Mouse (Mus musculus) embryo, embryonic 11.5 days (tissue): ENCODE measurements at regions not wholly inside any gene's neighbourhood (a gene's known extent, or its start where the extent isn't known, plus 50 kb on each side); places are given as distances from the start of the nearest gene placed in this dataset.

Experiments
- DNase-seq: peaks from one replicate; pipeline ENCODE4 v3.0.0-alpha.2; 2012; ENCODE audit warnings: low read depth, low spot score

DNA sequence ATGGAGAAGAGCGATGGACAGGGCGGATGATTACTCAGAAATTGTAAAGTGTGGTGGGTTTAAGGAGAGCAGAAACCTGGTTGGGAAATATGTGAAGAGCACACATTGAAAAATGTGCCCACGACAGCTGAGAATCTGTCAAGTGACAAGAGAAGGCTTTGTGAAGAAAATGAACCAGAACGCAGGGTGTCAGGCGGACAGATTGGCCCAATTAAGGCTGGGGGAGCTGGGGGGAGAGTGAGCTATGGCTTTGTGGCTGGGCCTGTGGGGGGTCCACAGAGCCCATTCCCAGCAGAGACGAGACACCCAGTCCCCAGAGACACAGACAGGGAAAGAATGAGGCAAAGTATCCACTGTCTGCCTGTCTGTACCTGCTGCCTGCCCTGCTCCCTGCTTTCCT, 153.3 kb downstream of the Shq1 start:
- DNase-seq = no peak

DNA sequence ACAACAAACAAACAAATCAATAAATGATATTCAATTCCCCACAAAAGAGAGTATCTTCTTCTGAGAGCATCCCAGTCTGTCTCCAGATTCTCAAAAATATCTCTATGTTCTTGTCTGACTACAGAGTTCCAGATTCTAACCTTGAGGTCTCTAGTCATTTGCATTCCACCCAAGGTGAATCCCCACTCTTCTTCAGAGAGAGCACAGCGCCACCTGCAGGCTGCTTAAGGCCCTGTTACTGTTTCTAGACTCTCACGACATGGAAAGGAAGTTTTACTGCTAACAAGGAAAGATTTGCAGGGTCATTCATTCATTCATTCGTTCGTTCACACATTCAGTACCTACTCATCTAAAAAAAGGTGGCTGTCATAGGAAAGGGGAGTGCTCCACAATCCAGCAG, 158.3 kb downstream of the Shq1 start:
- DNase-seq = no peak

DNA sequence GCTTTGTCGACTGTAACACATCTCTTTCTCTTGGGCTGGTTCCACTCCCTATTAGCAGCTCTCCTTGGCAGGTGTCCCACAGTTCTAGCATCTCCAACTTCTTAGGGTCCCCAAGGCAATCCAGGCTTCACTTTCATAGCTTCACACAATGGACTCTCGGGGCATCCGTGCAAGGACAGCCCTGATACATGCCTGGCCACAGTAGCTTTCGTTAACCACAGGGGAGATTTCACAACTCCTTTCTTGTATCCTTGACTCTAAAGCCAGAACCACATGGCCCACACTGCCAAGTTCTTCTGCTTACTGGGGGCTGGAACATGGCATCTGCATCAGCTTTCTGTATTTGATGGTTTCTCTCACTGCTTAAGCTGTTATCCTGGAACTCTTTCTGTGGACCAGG, 160.3 kb downstream of the Shq1 start:
- no peak for DNase-seq

- no peak for DNase-seq
Measured at GRCm38 (mm10) chr6:100505506-100506247, 165.3 kb downstream of the Shq1 start.

DNA sequence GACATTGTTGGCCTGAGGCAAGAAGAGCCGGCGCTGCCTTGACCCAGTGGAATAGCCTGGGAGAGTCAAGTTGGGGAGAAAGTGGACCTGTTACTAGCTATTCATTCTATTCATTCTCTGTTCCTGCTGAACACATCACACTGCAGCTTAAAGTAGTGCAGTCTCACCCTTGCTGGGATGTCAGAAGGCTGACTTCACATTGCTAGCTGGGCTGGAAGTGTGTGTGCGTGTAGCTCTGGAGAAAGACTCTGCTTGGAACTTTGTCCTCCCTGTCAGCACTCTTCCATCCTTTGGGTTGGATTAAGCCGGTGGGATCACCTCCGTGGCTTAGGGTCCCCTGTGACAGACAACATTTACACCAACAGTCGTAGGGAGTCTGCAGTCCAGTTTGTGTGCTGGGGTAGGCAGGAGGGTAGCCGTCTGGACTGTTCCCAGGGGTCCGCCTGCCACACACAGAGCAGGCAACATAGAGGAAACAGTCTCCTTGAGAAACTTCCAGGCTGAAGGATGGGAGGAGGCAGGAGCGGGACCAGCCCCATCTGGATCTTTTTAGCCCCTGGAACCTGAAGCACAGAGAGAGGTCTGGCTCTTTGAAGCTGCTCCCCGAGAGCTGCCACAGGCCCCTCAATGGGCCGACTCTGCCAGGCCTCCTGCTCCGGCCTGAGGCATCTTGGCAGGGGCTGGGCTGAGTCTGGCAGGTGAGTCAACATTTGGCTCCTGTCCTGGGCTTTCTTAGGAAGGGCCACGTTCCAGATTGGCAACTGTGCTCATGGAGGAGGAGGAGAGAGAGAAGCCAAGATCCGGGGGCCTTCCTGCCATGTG, 167.8 kb downstream of the Shq1 start:
- DNase-seq = no peak

DNA sequence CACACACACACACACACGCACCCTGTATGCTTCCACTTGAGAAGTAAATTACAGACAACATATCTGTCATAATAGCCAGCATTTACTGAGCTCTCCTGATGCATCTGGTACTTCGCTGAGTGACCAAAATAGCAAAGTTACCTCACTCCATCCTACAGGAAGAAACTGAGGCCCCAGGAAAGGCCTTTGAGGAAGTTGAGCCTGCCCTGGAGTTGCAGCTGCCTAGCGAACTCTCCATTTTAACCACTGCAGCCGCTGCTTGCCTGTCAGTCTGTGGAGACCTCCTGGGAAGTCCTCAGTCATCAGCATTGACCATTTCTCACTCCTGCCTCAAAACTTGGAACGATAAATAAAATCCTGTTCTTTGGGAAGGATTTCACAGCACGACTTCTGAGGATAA, 168.8 kb downstream of the Shq1 start:
- DNase-seq = no peak

- no peak for DNase-seq
Measured at GRCm38 (mm10) chr6:100500741-100501140, 170.2 kb downstream of the Shq1 start.

GRCm38 (mm10) chr6:100500060-100500459, 170.9 kb downstream of the Shq1 start:
- DNase-seq = no peak

- no peak for DNase-seq
Measured at GRCm38 (mm10) chr6:100498861-100499271, 172.1 kb downstream of the Shq1 start.

GRCm38 (mm10) chr6:100498126-100498525, 172.8 kb downstream of the Shq1 start:
- no peak for DNase-seq

- no peak for DNase-seq
Measured at GRCm38 (mm10) chr6:100496135-100496534, 174.8 kb downstream of the Shq1 start.

DNA sequence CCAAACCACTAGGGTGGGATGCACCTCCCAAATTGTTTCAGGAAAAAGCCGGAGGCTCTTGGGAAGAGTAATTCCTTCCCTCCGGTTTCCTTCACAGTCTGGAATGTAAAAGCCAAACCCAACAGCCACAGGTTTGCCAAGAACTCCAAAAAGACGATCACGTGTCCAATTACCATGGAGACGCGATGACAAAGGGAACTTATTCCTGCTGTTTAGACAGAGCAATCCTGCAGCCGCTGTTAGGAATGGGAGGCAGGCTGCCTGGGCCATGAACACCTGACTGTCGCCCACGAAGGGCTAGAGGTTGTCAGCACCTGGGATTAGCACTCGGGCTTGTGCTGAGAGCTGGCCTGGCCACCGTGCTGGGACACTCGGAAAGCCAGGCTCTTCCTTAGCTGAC, 175.8 kb downstream of the Shq1 start:
- DNase-seq = no peak

- DNase-seq = no peak
Measured at GRCm38 (mm10) chr6:100493558-100493957, 177.4 kb downstream of the Shq1 start.

GRCm38 (mm10) chr6:100491811-100492210, 179.1 kb downstream of the Shq1 start:
- no peak for DNase-seq

DNA sequence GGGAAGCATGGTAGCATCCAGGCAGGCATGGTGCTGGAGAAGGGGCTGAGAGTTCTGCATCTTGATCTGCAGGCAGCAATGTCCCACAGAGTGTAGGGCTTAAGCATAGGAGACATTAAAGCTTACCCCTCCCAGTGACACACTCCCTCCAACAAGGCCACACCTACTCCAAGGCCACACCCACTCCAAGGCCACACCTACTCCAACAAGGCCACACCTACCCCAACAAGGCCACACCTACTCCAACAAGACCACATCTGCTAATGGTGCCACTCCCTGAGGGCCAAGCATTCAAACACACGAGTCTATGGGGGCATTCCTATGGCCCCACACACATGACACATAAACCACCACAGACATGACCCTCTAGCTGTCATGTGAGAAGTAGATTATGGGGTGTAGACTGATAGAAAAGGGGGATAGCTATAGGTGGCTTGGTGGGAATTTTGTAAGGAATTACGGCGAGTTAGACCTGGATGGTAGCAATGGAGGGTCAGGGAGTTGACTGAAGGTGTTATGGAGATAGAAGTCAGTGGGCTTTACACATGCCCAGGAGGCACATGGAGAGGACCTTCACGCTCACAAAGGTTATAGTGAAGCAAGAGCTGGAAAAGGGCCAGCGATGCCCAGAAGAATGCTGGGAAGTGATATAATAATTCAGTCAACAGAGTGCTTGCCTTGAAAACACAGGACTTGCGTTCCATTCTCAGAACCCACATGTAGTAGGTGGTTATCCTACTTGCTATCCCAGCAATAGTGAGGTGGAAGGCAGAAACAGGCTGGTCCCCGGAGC, 179.8 kb downstream of the Shq1 start:
- DNase-seq = no peak

- no peak for DNase-seq
Measured at GRCm38 (mm10) chr6:100483836-100484235, 187.1 kb downstream of the Shq1 start.

DNA sequence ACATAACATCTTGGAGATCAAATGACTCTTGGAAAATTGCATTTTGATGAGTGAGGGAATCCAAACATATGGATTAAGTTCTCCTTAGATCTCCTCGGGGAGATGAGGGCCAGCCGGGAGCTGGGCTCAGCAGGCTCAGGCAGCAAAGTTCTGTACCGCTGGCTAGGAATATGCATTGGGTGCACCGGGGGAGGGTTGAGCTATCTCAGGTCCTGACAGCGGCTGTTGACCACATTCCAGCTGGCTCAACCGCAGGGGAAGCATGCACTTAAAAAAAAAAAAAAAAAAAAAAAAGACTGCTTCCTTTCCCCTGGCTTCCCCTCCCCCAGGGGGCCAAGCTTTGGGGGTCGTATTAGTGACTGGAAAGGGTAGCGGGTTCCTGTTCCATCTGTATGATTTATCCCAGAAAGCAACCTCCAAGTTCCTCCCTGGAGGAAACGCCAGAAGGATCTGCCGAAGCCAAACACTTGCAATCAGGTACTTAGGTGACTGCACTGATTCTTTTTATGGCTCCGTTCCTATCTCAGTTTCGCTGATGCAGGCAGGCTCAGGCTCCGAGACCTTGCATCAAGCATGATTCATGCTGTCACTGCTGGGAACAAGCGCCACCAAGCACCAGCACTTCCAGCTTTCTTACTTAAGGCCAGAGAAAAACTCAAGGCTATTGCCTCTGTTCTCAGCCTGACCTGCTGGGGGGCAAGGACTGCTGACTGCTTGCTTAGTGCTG, 187.7 kb downstream of the Shq1 start:
- DNase-seq = no peak

DNA sequence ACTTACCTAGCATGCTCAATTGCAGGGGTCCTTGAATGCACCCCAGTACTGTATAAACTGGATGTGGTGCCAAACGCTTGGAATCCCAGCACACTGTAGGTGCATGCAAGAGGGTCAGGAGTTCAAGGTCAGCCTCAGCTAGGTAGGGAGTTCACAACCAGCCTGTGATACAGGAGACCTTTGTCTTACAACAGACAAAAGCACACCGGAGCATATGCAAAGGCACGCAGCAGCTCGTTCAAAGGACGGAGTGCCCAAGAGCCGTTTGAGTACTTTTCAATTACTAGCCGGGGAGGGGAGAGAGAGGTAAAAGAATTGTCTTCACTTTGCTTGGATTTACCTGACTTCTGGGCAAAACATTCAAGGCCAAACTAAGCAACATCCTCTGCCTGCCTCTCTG, 188.4 kb downstream of the Shq1 start:
- no peak for DNase-seq

- no peak for DNase-seq
Measured at GRCm38 (mm10) chr6:100480525-100480924, 190.4 kb downstream of the Shq1 start.

GRCm38 (mm10) chr6:100479881-100480280, 191.1 kb downstream of the Shq1 start:
- DNase-seq = no peak

GRCm38 (mm10) chr6:100479455-100479854, 191.5 kb downstream of the Shq1 start:
- DNase-seq = no peak
